Mouse (Mus musculus) heart, adult 9 months (tissue): ENCODE results near the gene Abca14.
"Not testable (repeated sequence)": the region's sequence is repeated elsewhere in the genome, so short reads cannot be mapped to it uniquely, and the experiment has no call there.

Source experiments
- DNase-seq, 2 experiments: peaks; one replicate each; pipeline ENCODE4 v3.0.0; 2022; ENCODE audit warnings: low spot score in 2 of 2

Abca14 gene

DNA sequence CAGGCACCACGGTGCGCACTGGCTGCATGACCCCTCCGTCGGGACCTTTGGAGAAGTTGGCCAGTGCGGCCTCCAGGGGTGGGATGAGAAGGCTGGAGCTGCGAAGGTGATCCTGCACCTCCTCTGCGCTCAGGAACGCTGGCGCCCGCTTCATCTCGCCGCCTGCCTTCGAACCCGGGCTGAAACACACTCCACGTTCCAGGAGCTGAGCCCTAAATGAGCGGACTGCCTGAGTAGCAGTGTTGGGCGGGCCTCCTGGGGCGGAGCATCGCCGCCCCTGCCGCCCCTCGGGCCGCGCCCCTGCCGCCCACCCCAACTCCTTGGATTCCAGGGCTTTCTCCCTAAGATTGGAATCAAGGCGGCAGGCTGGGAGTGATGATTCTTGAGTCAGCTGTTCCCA, 2.0 kb upstream of the Abca14 start, which contains the start of gene Crym:
Gene Crym (minus strand): TSS at position 341 of the 400 bp plus-strand sequence.
- DNase-seq, result no peak

- peak; percentile 7 to 18 for DNase-seq
Measured at GRCm38 (mm10) chr7:120205989-120206388, 2.2 kb downstream of the Abca14 start.

GRCm38 (mm10) chr7:120228541-120228940, 24.8 kb downstream of the Abca14 start:
- no peak for DNase-seq

GRCm38 (mm10) chr7:120241092-120241491, 37.3 kb downstream of the Abca14 start:
- no peak for DNase-seq

- DNase-seq, result no peak
Measured at GRCm38 (mm10) chr7:120271135-120271991, 67.6 kb downstream of the Abca14 start.

DNA sequence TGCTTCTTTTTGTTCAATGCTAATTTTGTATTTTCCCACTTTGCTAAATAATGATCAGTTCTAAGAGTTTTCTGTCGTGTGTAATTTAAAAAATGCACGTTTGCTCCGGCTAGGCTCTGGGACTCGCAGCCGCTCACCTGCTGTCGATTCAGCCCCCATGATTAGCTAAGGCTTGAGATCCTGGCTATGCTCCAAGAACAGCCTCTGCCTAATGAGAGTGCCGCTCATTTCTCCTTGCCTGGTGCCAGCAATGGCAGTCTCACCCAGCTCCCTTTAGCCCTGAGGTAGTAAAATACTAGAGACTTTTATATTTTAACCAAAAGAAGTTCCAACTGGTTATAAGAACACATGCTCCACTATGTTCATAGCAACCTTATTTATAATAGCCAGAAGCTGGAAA, 68.3 kb downstream of the Abca14 start:
- no peak for DNase-seq

GRCm38 (mm10) chr7:120285286-120285685, 81.5 kb downstream of the Abca14 start:
- no peak for DNase-seq

DNA sequence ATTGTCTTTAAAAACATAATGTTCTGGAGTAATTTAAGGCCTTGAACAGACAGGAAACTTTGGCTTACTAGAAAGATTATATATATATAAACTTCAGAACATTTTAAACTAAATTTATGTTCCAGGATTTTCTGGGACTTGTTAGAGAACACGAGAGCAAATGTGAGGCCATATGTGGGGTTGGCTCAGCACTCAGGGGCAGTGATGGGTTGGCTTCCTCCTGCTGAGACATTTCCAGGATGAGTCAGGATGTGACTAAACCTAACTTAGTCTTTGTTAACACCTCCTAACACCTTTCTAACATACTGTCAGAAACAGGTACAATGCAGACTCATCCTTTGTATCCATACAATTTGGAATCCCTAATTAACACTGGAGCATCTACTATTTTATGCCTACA, 112.3 kb downstream of the Abca14 start:
- no peak for DNase-seq

DNA sequence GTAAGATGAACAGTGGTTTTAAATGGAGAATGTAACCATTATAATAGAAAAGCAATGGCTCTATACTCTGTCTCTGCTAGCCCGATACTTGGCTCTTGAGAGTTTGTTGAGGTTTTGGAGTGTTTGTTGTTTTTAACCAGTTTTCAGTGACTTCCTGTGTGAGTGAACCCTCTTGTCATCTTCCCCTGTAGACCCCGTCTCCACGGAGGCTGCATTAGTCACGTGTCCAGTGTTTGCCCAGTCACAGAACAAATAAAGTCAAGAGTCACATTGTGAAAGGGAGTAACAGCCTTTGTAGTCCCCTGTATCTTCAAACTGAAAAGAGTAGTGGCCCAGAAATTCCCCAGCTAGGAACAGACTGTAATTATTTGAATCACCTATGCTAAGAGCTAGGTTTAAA, 119.2 kb downstream of the Abca14 start:
- no peak for DNase-seq

DNA sequence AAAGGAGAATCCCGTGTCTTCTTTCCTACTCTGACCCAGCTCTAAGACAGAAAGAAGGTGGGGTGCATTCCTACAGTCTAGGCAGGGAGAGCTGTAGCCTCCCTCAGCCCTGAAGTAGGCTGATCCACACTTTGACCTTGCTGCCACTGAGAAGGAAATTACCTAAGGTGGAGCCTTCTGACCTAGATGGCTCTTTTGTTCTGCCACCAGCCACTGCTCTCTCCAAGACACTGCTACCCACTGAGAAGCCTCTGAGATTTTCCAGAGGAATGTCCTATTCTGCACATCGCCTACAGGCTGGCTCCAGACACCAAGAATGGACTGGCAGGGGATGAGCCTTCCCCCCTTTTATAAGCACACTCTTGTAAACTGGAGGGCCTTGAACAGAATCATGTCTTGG, 122.2 kb downstream of the Abca14 start:
- not testable (repeated sequence) for DNase-seq

DNA sequence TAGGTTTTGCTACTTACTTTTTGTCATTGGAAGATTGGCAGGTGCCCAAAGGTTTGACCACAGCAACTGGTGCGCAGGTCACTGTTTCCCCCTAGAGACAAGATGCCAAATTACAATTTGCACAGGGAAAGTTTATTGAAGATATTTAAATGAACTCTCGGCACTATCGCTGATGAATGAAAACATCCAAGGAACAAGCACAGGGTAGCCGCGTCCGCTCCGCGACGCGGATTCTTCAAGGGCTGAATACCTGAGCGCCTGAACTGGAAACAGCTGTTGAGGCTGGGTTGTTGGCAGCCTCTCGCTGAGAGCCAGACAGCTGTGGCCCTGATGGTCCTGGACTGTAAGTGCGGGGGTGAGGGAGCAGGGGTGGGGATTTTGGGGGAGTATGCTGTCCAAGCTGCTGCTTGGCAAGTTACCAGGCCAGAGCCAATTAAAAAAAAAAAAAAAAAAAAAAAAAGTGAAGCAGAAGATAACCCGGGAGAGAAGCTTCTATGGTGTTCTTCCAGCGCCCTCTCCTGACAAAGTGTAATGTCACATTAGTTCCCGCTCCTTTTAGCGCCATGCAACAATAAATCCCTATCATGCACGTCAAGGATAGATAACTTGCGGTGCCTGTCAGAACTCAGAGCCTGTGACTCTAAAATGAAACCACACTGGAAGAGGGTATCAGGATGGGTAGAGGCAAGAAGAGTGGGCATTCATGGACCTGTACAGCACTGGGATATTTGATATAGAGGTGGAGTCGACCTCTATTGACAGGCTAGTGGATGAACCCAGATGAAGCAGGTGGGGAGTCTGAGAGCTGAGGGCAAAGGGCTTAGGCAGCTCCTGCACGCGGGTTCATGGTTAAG, 123.7 kb downstream of the Abca14 start:
- DNase-seq, result peak in 1 of 2 experiments; percentile 4

DNA sequence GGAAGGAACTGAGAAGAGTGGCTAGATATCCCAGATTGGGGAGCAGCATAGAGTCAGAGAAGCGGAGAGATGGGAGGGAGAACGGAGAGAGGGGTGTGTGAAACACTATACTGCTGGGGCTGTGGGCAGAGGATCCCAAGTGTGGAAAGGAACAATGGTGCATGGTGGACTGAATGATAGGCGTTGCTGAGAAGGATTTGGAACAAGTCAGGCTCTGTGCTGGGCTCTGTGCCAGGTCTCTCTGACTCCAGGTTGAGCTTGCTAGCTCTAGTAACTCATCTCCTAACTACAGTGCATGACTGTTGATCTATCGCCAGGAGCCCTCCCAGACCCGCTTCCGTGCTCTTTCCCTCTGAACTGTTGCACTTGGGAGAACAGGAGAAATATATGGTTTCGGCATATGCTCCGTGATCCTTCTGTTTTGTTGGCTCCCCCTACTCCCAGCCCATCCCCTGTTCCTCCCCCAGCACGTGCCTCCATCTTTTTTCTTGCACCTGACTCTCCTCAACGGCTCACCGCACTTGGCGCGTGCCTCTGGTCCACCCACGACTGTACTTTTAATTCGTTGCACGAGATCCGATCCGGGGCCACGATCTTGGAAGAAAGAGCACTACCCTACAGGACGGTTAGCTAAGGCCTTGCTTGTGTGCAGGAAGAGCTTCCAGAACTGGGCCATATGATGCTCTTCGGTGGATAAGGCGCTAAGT, 124.5 kb downstream of the Abca14 start, which contains the start of gene Abca15:
Gene Abca15 (plus strand): TSS at position 584 of the 707 bp plus-strand sequence.
- no peak for DNase-seq

DNA sequence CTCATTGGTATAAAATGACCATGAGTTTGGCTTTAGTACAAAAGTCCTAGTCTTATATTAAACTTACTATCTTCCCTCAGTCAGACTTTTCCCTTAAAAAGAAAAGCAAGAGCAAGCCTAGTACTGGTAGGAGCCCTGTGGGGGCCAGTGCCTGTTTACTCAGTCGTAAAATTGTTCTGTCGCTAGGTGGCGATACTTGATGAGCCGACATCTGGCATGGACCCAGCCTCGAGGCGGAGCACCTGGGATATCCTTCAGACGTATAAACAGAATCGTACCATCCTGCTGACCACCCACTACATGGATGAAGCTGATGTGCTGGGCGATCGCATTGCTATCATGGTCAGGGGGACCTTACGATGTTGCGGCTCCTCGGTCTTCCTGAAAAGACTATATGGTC, 157.4 kb downstream of the Abca14 start:
- DNase-seq, result no peak
